Mouse (Mus musculus): ENCODE data around the gene Zfp507. TPM values are rescaled to one million over a fixed set of nuclear protein-coding genes. Genes with fewer than 3 reads are reported as not detected.

Gene Zfp507
- total RNA-seq, 1 experiment from 2014 or later, result 5.0 TPM

DNA sequence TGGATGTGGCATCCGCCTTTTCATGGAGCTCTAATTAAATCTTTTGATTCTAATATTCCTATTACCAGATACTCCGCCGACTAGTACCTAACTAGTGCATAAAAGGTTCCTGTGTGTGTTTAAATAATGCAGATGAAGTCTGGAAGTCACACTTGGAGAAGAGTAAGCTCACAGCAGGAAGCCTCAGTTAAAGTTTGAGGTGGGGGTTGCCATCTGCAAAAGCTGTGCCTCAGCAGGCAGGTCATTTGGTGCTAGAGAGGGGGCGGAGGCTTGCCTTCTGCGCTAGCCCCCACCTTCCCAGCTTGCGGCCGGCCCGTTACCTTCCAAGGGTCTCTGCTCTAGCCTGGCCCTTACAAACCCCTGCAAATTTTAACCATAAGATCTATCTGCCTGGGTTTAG, 11.9 kb downstream of the Zfp507 start:
- ATAC-seq (replicated peaks; ENCODE audit: insufficient number of reproducible peaks, low FRiP score, low TSS enrichment, poor library complexity, severe bottlenecking), result no peak

DNA sequence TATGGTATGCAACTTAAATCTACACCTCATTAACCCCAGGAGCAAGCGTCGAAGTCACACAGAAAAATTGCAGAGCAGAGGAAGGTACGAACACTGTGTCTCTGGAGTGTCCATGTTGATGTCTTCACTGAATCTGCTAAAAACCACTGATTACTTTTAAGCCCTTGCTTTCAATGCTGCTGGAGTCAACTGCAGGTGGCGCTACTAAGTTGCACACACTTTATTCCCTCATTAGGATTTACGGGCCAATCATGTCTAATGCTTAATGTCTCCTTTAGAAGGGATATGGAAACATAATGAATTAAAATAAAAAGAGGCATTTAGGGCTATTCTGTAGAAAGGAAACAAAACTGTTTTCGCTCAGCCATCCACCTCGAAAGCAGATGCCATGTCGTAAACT, 12.6 kb downstream of the Zfp507 start:
- no peak for ATAC-seq (replicated peaks; ENCODE audit: insufficient number of reproducible peaks, low FRiP score, low TSS enrichment, poor library complexity, severe bottlenecking)

DNA sequence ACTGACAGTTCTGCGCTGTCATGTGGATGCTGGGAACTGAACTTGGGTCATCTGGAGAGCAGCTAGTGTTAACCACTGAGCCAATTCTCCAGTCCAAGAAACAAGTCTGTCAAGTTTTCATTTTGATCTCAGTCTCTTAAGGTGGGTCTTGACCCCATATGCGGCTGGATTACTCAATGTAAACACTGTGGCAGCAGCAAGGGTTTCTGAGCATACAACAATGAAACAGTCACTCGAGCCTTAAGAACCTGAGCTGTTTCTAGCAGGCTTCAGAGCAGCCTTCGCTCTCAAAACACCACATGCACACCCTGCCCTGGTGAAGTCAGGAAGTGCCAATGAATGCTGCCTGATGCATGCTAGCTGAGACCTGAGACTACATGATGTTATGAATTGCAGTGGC, 17.2 kb downstream of the Zfp507 start:
- no peak for ATAC-seq (replicated peaks; ENCODE audit: insufficient number of reproducible peaks, low FRiP score, low TSS enrichment, poor library complexity, severe bottlenecking)

DNA sequence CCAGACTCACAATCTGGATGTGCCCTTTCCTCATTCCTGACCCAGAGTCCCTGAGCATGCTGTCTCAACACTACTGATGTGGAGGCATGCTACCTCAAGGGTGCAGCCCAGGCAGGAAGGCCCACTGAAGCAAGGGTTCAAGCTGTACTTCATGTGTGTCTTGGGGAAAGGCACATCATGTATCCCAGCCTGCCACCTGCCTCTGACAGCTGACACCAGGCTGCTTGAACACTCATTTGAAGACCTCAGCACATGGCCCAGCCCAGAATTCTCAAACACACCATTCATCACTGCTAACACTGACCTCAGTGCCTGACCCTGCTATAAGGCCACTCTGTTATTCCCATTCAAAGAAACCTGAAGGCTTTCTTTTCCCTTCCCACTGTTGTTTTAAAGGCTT, 20.6 kb downstream of the Zfp507 start:
- ATAC-seq (replicated peaks; ENCODE audit: insufficient number of reproducible peaks, low FRiP score, low TSS enrichment, poor library complexity, severe bottlenecking), result no peak

DNA sequence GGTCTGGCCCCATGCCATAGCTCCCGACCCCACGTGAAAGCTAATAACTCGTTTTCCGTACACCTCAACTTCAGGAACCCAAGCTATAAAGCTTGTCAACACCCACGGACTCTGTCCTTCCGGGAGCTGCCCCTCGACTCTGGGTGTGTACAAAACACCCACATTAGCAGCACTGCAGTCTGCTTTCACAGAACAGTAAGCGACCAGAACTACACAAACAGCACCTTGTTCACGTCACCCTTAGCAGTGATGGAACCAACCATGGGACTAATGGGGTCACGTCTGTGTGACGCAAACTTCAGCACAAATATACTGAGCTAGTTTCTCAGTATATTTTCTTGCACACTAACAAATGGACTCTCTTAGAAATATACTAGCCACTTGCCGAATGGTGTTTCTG, 28.7 kb downstream of the Zfp507 start:
- no peak for ATAC-seq (replicated peaks; ENCODE audit: insufficient number of reproducible peaks, low FRiP score, low TSS enrichment, poor library complexity, severe bottlenecking)

DNA sequence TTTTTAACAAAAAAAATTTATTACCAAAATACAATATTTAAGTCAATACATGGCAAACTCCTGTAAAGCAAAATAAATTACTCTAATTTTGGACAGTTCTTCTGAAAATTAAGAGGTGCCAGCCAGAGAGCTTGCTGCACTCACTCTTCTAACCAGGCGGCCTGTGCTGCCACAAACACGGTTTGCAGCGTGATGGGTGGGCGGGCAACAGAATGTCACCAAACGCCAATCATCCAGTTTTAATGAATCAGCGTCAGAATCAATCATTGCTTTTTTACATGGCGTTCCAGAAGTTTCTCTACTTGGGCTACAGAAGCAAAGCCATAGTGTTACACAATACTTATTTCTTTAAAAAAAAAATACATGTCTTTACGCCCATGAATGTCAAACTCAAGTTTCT, 30.5 kb downstream of the Zfp507 start:
- ATAC-seq (replicated peaks; ENCODE audit: insufficient number of reproducible peaks, low FRiP score, low TSS enrichment, poor library complexity, severe bottlenecking), result no peak

DNA sequence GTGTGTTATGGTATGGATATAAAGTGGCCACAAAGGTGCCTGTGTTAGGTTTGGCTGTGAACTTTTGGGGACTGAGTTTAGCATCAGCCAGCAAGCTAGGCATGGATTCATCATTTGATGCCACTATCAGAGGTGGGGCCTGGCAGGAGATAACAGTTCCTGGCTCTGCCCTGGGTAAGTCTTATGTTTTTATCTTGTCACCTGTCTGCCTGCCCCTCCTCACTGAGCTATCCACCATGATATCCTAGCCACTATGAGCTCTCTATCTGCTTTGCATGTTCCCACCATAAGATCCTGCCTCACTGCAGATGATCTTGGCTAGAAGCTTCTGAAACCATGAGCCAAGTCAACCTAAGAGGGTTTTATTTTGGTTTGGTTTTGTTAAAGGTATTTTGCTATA, 31.7 kb downstream of the Zfp507 start:
- no peak for ATAC-seq (replicated peaks; ENCODE audit: insufficient number of reproducible peaks, low FRiP score, low TSS enrichment, poor library complexity, severe bottlenecking)

DNA sequence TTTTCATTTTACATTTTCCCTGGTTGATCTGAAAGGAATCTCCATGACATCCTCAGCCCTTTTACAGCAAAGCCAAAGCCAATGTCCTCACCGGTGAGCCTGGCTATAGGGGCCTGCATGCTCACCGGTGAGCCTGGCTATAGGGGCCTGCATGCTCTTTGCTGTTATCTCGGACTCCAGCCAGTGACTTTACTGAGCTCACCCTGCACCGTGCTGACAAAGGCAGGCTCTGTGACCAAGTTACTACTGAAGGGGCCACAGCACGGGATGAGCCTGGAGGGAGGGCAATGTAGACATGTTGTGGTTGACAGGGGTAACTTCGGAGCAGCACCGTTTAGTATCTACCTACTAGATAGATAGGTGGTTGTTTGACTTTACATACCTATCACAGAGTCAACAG, 32.7 kb downstream of the Zfp507 start:
- no peak for ATAC-seq (replicated peaks; ENCODE audit: insufficient number of reproducible peaks, low FRiP score, low TSS enrichment, poor library complexity, severe bottlenecking)

DNA sequence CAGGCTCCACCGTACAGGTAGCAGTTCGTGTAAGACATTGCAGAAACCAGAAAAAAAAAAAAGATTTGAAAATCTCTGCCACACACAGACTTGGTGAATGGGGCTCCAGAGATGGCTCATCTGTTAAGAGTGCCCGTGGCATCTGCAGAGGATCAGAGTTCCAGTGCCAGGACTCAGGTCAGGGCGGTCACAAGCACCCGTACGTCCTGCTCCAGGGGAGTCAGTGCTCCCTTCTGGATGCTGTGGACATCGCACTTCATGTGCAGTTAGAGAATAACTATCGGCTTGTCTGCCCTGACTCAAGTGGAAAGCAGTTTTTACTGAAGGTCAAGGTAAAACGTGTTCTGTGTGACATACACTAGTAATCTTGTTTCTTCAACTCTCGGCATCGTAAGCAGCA, 38.3 kb downstream of the Zfp507 start:
- ATAC-seq (replicated peaks; ENCODE audit: insufficient number of reproducible peaks, low FRiP score, low TSS enrichment, poor library complexity, severe bottlenecking), result no peak

DNA sequence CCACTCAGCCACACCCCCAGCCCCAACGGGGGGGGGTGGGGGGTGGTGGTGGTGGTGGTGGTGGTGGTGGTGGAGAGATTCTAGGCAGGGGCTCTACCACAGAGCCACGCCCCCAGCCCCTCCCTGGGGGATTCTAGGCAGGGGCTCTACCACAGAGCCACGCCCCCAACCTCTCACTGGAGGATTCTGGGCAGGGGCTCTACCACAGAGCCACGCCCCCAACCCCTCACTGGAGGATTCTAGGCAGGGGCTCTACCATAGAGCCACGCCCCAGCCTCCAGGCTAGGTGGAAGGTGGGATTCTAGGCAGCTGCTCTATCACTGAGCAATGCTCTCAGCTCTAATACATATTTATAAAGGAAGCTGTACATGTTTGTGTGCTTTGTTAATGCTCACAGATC, 41.0 kb downstream of the Zfp507 start:
- ATAC-seq (replicated peaks; ENCODE audit: insufficient number of reproducible peaks, low FRiP score, low TSS enrichment, poor library complexity, severe bottlenecking), result no peak

DNA sequence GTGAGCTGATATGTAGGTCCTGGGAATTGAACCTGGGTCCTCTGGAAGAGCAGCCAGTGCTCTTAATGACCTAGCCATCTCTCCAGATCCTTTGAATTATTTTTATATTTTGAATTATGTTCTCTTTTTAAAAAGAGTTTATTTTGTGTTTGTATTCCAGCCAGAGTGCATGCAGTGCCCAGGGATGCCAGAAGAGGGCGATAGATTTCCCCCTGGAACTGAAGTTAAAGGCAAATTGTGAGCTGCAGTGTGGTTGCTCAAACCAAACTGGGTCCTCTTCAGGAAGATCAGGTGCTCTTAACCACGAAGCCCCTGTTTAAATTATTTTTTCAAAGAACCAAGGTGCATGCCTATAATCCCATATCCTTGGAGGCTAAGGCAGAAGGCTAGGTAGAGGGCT, 43.2 kb downstream of the Zfp507 start:
- no peak for ATAC-seq (replicated peaks; ENCODE audit: insufficient number of reproducible peaks, low FRiP score, low TSS enrichment, poor library complexity, severe bottlenecking)

DNA sequence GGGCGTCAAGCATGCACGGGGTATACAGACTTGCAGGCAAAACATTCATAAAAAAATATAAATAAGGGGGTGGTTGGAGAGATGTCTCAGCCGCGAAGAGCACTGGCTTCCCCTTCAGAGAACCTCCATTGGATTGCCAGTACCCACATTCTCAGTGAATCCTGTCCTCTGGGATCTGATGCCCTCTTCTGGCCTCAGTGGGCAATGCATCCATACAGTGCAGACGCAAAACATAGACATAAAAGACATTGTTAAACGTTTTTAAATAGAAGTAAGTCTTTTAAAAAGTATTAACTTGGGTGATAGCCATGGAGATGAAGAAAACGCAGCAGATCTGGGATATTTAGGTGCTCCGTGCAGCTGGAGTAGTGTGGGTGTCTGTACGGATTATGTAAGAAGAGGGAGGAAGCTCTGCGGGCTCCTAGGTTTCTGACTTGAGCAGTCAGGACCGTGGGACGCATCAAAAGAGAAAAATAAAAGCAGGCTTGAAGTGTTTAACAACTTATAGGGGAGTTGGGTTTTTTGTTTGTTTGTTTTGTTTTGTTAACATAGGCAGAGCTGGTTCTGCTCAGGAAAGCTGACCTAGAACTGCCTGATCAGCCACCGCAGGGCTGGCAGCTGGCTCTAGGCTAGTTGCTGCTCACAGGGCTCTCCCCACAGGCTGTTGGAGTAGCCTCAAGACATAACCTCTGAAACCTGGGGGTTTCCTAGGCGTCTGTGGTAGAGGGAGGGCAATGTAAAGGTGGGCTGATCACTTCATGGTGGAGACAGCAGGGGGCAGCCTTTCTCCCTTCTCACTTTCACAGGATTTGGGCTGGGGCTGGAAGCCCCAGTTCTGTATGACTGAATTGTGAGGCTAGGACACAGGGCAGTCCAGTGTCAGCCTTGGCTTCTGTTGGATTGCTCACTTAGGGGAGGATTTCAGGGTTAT, 46.0 kb downstream of the Zfp507 start:
- ATAC-seq (replicated peaks; ENCODE audit: insufficient number of reproducible peaks, low FRiP score, low TSS enrichment, poor library complexity, severe bottlenecking), result no peak

DNA sequence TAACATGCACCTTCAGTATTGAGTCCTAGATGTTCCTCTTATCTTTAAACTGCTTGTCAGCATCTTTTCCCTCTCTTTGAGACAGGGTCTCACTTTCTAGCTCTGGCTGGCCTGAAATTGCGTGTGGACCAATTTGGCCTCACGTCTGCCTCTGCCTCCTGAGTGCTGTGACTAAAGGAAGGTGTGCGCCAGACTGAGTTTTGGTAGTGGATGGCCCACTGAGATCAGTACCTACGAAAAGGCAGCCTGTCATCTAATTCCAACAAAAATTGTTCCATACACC, 48.0 kb downstream of the Zfp507 start:
- no peak for ATAC-seq (replicated peaks; ENCODE audit: insufficient number of reproducible peaks, low FRiP score, low TSS enrichment, poor library complexity, severe bottlenecking)

DNA sequence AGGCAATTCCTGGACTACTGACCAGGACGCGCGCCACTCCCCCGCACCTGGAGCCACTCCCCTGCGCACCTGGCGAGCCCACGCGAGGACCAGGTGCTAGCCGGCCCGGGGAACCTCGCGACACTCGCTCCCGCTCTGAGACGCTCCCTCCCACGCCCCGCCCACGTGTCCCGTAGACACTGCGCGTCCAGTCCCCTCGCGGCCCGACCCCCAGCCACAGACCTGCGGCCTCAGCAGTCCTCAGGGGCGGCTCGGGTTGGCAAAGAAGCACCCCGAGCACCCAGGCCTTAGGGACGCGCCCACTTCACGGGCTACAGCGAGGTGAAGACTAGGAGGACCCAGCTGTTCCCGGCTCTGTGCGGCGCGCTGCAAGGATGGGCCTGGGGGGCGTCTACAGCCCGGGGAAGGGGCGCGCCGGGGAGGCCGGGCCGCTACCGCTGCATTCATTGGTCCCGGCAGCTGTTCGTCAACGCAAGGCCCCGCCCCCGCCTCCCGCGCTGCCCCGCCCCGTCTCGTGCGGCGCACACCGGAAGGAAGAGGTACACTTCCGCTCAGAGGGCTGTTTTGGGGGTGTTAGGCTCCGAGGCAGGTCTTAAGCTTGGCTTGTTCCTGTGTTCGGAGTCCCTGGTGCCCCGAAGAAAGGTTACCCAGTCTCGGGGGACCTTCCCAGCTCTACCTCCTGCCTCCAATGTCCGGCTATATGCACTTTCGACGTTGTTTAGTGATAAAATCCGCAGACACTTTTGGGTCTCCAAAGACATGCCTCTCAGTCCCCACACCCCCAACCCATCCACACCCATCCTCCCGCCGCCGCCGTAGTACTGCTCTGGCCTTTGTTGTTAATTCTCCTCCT, 48.5 kb downstream of the Zfp507 start, which contains the start of gene Dpy19l3:
Dpy19l3 (minus strand) TSS at position 422 of the 853 bp plus-strand sequence.
- ATAC-seq (replicated peaks; ENCODE audit: insufficient number of reproducible peaks, low FRiP score, low TSS enrichment, poor library complexity, severe bottlenecking), result peak; percentile 77

DNA sequence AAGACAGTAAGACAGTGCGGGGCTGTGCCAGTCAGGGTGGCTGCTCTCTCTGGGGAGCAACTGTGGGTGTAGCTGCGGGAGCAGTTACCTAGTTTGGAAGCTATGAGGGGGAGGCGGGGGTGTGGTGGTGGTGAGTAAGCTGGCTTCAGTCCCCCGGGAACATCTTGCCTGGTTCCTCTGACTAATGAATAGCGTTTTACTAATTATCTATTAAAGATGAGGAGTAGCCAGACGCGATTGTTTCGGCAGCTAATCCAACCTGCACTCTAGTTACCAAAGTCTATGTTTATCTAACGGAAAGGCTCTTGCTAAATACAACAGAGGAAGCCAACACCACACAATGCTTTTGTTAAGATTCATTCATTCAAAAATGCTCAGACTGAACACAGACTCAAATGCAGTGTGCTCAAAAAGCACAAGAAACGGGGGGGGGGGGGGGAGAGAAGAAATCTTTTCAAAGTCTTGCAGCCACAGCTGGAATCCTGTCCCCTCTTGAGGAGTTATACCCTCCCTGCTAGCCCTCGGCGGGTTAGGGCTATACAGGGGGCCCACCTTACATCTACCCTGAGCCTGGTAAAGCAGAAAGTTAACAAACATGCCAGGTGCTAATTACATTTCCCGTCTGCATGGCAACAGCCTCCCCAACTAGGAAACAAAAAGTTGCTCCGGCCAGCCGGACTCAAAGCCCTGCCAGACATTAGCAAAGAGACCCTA, 49.3 kb downstream of the Zfp507 start:
- ATAC-seq (replicated peaks; ENCODE audit: insufficient number of reproducible peaks, low FRiP score, low TSS enrichment, poor library complexity, severe bottlenecking), result no peak

DNA sequence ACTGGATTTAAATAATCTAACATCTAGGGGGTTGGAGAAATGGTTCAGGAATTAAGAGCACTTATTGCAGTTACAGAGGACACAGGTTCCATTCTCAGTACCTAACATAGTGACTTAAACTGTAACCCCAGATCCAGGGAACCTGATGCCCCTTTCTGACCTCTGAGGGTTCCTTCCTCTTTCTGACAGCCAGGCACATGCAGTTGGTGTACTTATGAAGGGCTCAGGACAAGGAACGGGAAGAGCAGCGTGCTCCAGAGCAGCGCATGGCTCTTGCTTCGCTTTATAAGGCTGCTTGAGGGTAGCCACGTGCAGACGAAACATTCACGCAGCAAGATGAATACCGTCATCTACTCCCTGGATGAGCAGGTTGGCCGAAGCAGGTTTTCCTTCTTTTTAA, 51.9 kb downstream of the Zfp507 start:
- ATAC-seq (replicated peaks; ENCODE audit: insufficient number of reproducible peaks, low FRiP score, low TSS enrichment, poor library complexity, severe bottlenecking), result no peak

DNA sequence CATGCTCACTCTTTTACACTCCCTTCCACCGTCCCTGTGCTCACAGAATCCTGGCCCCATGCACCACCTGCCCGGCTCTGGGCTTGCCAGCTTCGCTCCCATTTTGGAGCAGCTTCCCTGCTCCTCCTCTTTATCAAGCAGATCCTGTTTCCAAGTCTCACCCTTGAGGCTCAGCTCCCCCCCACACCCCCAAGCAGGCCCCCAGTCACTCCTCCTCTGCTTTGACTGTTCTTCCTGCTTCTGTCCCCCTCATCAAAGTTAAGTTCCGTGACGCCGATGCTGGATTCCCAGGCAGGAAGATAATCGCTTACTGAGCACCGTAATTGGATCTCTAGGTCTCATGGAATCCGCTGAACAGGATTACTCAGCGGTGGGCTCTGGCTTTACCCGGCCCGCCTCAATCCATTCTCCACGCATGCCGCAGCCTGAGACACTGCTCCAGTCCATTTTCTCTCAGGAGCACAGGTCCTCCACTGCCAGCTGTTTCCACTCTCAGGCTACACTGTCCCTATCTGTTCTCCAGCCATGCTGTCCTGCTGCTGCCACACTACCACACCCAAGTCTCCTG, 55.3 kb downstream of the Zfp507 start:
- no peak for ATAC-seq (replicated peaks; ENCODE audit: insufficient number of reproducible peaks, low FRiP score, low TSS enrichment, poor library complexity, severe bottlenecking)

DNA sequence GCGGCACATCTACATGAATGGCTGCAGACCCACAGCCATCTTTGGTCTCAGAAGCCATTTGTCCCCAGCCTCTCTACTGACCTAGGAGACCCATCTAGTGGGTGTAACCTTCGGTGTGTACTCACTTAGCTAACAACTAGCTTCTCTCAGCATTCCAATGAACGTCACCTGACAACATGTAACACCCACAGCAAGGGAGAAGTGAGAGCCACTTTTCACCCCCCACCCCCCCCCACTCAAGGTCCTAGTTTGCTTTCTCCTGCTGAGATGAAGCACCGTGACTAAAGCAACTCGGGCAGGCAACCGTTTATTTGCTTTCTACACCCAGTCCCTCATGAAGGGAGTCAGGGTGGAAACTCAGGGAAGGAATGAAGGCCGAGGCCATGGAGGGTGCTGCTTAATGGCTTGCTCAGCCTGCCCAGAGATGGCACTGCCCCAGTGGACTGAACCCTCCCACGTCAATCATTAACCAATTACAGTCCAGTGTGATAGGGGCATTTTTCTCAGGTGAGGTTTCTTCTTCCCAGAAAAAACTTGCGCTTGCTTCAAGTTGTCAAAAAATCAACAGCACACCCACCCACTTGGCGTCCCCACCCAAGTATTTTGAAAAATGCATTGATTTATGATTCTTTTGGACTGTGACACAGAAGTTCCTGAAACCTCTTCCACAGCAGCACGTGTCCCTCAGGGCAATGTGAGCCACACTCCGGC, 56.0 kb downstream of the Zfp507 start:
- no peak for ATAC-seq (replicated peaks; ENCODE audit: insufficient number of reproducible peaks, low FRiP score, low TSS enrichment, poor library complexity, severe bottlenecking)
